In genomic region chr11:77371088-77371487, GRCm38 (mm10) we compare ENCODE assay signal across 11 mouse cellular contexts.
DNase-seq lines count a peak whose midpoint lies in the region; ATAC-seq and TF ChIP-seq lines count a peak whose summit lies in the region.
"Had no signal": no experiment of that assay in that cellular context is flagged by ENCODE, and none has a peak within 500 bp of the region (broad histone marks: within the 10 kb centered on the region; RNA-seq: fewer than 3 reads in every experiment).

No protein-coding gene starts in this region.

- no peak for ATAC-seq in lung, embryonic 16.5 days (ENCODE audit: low read depth)
- no peak for ATAC-seq in cerebellum, adult (ENCODE audit: insufficient number of reproducible peaks, low FRiP score, low TSS enrichment)
- ATAC-seq: intestine, embryonic 15.5 days; Patski had no signal

- no peak overlapping the region for H3K4me2 ChIP-seq in lung, embryonic 16.5 days (ENCODE audit: low read depth, low read length)
- H3K4me2 ChIP-seq: intestine, embryonic 15.5 days had no signal

- peak overlapping the region; percentile 90 for H3K27ac ChIP-seq in lung, embryonic 16.5 days (ENCODE audit: low read length)
- peak overlapping the region; percentile 69; the same call in 1 of the 2 replicates for H3K27ac ChIP-seq in bone marrow, adult 2 months (ENCODE audit: control insufficient read depth, insufficient read depth, low read depth, low read length, poor library complexity)
- peak overlapping the region; percentile 68 for H3K27ac ChIP-seq in macrophage
- no peak overlapping the region for H3K27ac ChIP-seq in cerebellum, adult 2 months (ENCODE audit: insufficient read depth, low read length)
- H3K27ac ChIP-seq: intestine, embryonic 15.5 days had no signal

- 51% methylated on average over 3 of the region's 3 CpGs for WGBS in lung, embryonic 16.5 days
- 22% methylated on average over 3 of the region's 3 CpGs for WGBS in lung, adult 2 months
- 9% methylated on average over 3 of the region's 3 CpGs for WGBS in bone marrow, adult 2 months
- 8% methylated on average over 3 of the region's 3 CpGs for WGBS in macrophage (ENCODE audit: missing documents)
- WGBS in cerebellum, adult 2 months = 89% methylated on average over 3 of the region's 3 CpGs

- DNase-seq in lung, adult 2 months = no peak
- DNase-seq in CD4-positive, CD25-positive, alpha-beta regulatory T cell, adult 2 months (ENCODE audit: low read depth, low spot score) = peak; percentile 70
- DNase-seq in cerebellum, adult 2 months = no peak
- DNase-seq in layer of hippocampus, adult 9-10 months (ENCODE audit: low spot score) = no peak
- DNase-seq: midbrain, embryonic 14.5 days had no signal

- H3K9ac ChIP-seq in lung, embryonic 16.5 days (ENCODE audit: low read length) = no peak overlapping the region
- H3K9ac ChIP-seq: intestine, embryonic 15.5 days had no signal

- no peaks in the 10 kb centered on the region for H3K36me3 ChIP-seq in lung, embryonic 16.5 days (ENCODE audit: control insufficient read depth, insufficient read depth, low read length)
- no peaks in the 10 kb centered on the region for H3K36me3 ChIP-seq in macrophage (ENCODE audit: inconsistent target)
- H3K36me3 ChIP-seq: intestine, embryonic 15.5 days had no signal

- H3K79me2 ChIP-seq in macrophage (ENCODE audit: inconsistent target) = peaks cover 81% of the 10 kb centered on the region

- no peaks in the 10 kb centered on the region for H3K27me3 ChIP-seq in lung, embryonic 16.5 days (ENCODE audit: control insufficient read depth, insufficient read depth, low read depth, low read length)
- H3K27me3 ChIP-seq in cerebellum, adult 2 months (ENCODE audit: control insufficient read depth, insufficient read depth, low read length) = no peaks in the 10 kb centered on the region
- H3K27me3 ChIP-seq: intestine, embryonic 15.5 days; Patski had no signal

- peaks cover 26% of the 10 kb centered on the region for H3K4me1 ChIP-seq in lung, embryonic 16.5 days (replicated peaks; ENCODE audit: control insufficient read depth, insufficient read depth, low read length)
- peaks cover 33% of the 10 kb centered on the region for H3K4me1 ChIP-seq in lung, adult 2 months (ENCODE audit: control insufficient read depth, insufficient read depth, low read length)
- peaks cover 1% of the 10 kb centered on the region for H3K4me1 ChIP-seq in bone marrow, adult 2 months (ENCODE audit: control insufficient read depth, insufficient read depth, low read length)
- no peaks in the 10 kb centered on the region for H3K4me1 ChIP-seq in cerebellum, adult 2 months (ENCODE audit: control insufficient read depth, insufficient read depth, low read length)
- H3K4me1 ChIP-seq: intestine, embryonic 15.5 days had no signal

- TF ChIP-seq CTCF in lung, adult 2 months (IDR thresholded peaks at IDR 0.05; ENCODE audit: insufficient read depth, low read length) = no peak
- TF ChIP-seq CTCF in bone marrow, adult 2 months (IDR thresholded peaks at IDR 0.05; ENCODE audit: control insufficient read depth, insufficient read depth, low read length) = no peak
- TF ChIP-seq CTCF in cerebellum, adult 2 months (IDR thresholded peaks at IDR 0.05; ENCODE audit: borderline replicate concordance, insufficient read depth, low read depth, low read length) = no peak

- no peaks in the 10 kb centered on the region for H3K9me3 ChIP-seq in lung, embryonic 16.5 days (ENCODE audit: control insufficient read depth, low read length)
- H3K9me3 ChIP-seq: intestine, embryonic 15.5 days had no signal

- no peak for TF ChIP-seq POLR2A in lung, adult 2 months (IDR thresholded peaks at IDR 0.05; ENCODE audit: borderline replicate concordance, extremely low read depth, low read depth, low read length)
- no peak for TF ChIP-seq POLR2A in bone marrow, adult 2 months (IDR thresholded peaks at IDR 0.05; ENCODE audit: borderline replicate concordance, control insufficient read depth, low read depth, low read length)
- TF ChIP-seq POLR2A in cerebellum, adult 2 months (IDR thresholded peaks at IDR 0.05; ENCODE audit: borderline replicate concordance, insufficient read depth, low read length) = no peak

- H3K4me3 ChIP-seq in lung, embryonic 16.5 days (ENCODE audit: low read length) = no peak overlapping the region
- H3K4me3 ChIP-seq in lung, adult 2 months (replicated peaks; ENCODE audit: extremely low read depth, low read depth, low read length) = no peak overlapping the region
- H3K4me3 ChIP-seq in bone marrow, adult 2 months (replicated peaks; ENCODE audit: control insufficient read depth, low read depth, low read length) = no peak overlapping the region
- H3K4me3 ChIP-seq in macrophage (ENCODE audit: inconsistent target) = no peak overlapping the region
- H3K4me3 ChIP-seq in cerebellum, adult 2 months (replicated peaks; ENCODE audit: insufficient read depth, low read depth, low read length) = no peak overlapping the region
- H3K4me3 ChIP-seq: intestine, embryonic 15.5 days had no signal
